Mouse (Mus musculus): Measurements from ENCODE around the gene Slc27a3.
"Not testable (repeated sequence)": the region's sequence is repeated elsewhere in the genome, so short reads cannot be mapped to it uniquely, and the experiment has no call there.

The Slc27a3 gene

DNA sequence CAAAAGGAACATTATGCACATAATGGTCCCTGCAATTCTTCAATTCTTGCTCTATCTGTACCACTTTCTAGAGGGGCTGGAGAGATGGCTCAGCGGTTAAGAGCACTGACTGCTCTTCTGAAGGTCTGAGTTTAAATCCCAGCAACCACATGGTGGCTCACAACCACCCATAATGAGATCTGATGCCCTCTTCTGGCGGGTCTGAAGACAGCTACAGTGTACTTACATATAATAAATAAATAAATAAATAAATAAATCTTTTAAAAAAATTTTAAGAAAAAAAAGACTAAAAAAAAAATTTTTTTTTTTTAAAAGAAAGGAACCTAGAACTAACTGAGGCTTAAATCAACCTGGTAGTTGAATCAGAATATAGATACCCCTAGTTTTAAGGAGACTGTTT lies 46.9 kb downstream of the Slc27a3 start:
- not testable (repeated sequence) for DNase-seq (ENCODE audit: low read depth)

DNA sequence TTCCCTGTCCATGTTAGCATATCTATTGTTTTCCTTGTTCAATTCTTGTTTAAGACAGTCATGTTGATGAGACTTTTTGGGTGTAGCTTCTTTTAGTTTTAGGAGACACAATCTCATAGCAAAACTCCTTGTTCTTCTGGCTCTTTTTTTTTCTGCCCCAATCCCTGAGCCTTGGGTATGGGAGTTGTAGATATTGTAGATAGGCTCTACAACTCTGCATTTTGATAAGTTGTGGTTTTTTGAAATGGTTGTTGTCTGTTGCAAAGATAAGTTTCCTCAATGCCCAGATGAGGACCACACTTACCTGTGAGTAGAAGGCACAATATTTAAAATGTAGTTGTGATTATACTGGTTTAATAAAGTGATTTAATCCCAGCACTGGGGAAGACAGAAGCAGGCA lies 49.6 kb downstream of the Slc27a3 start:
- peak; percentile 14 for DNase-seq (ENCODE audit: low read depth)

DNA sequence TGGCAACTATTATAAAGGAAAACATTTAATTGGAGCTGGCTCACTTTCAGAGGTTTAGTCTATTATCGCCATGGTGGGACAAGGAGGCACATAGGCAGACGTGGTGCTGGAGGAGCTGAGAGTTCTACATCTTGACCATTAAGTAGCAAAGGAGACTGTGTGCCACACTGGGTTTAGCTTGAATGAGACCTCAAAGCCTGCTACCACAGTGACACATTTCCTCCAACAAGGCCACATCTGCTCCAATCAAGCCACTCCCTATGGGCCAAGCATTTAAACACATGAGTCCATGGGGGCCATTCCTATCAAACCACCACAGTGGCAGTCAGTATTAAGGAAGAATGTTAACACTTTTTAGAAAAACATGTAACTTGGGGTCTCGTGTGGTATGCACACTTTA lies 51.5 kb downstream of the Slc27a3 start:
- no peak for DNase-seq (ENCODE audit: low read depth)

DNA sequence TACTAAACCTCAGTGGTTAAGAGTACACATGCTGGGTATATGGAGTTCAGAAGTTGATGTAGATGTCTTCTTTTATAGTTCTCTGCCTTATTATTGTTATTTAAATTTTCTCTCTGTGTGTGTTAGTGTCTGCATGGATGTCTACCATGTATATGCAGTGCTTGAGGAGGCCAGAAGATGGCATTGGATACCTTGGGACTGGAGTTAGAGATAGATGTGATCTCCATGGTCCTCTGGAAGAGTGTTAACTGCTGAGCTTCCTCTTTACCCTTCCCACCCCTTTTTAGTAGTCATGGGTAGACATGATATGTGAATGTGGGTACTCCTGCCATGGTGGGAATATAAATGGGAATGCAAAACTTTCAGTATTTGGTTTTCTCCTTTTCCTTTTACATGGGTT lies 54.2 kb downstream of the Slc27a3 start:
- no peak for DNase-seq (ENCODE audit: low read depth)
